Mouse (Mus musculus) heart, embryonic 10.5 days (tissue): Measurements from ENCODE around the gene Pink1. TPM values are rescaled to one million over a fixed set of nuclear protein-coding genes. Genes with fewer than 3 reads are reported as not detected.

Source experiments
- DNase-seq: peaks from one replicate; pipeline ENCODE4 v3.0.0-alpha.2; 2017; ENCODE audit warnings: low spot score
- H3K27ac ChIP-seq: fragments of 300-500 bp; sonication (generic); 2 replicates; pipeline ENCODE4 v1.5.1; 2016; ENCODE audit warnings: mild to moderate bottlenecking
- H3K27me3 ChIP-seq: fragments of 300-500 bp; sonication (generic); 2 replicates; pipeline ENCODE4 v1.6.1; 2016; ENCODE audit warnings: mild to moderate bottlenecking; ENCODE audit not compliant: poor library complexity, insufficient read depth, severe bottlenecking
- H3K36me3 ChIP-seq: fragments of 300-500 bp; sonication (generic); 2 replicates; pipeline ENCODE4 v1.6.1; 2016; ENCODE audit warnings: mild to moderate bottlenecking, moderate library complexity
- H3K4me1 ChIP-seq: fragments of 300-500 bp; sonication (generic); 2 replicates; pipeline ENCODE4 v1.6.1; 2016; ENCODE audit warnings: mild to moderate bottlenecking
- H3K4me3 ChIP-seq: fragments of 300-500 bp; sonication (generic); 2 replicates; pipeline ENCODE4 v1.5.1; 2016; ENCODE audit warnings: mild to moderate bottlenecking, moderate library complexity
- H3K9me3 ChIP-seq: fragments of 300-500 bp; sonication (generic); 2 replicates; pipeline ENCODE4 v1.6.1; 2016; ENCODE audit warnings: mild to moderate bottlenecking, moderate library complexity
- WGBS: fragments of 180-500 bp; shearing (Covaris S2); methylation state at CpG from one replicate; pipeline ENCODE4 v1.1.7; 2016; 5-methylcytosine and 5-hydroxymethylcytosine counted together
- polyA plus RNA-seq: library from polyadenylated mRNA; unstranded; fragments of >200 nt; fragmentation: Nextera tagmentation; extraction: Ambion mirVana; gene quantifications from 2 replicates; pipeline ENCODE4 v1.2.1, GENCODE M21; 2016

Gene Pink1
- polyA plus RNA-seq, 1 experiment from 2014 or later = 27.8 TPM

- no peak overlapping the region for H3K4me3 ChIP-seq
- H3K9me3 ChIP-seq = no peaks in the 10 kb centered on the region
- H3K4me1 ChIP-seq = peaks cover 35% of the 10 kb centered on the region
- 0 out of 2 replicates have a peak, but pooled peaks cover 4% of the 10 kb centered on the region for H3K27me3 ChIP-seq
- no peak overlapping the region for H3K27ac ChIP-seq
- DNase-seq = peak; percentile 69
- 65% methylated on average over 11 of the region's 11 CpGs for WGBS
- H3K36me3 ChIP-seq = peaks cover 18% of the 10 kb centered on the region
Measured at GRCm38 (mm10) chr4:138320711-138321110, 5.4 kb downstream of the Pink1 start.

- WGBS = 42% methylated on average over 10 of the region's 10 CpGs
- peaks cover 28% of the 10 kb centered on the region for H3K4me1 ChIP-seq
- H3K27ac ChIP-seq = no peak overlapping the region
- peak; percentile 90 for DNase-seq
- no peaks in the 10 kb centered on the region for H3K9me3 ChIP-seq
- peaks cover 30% of the 10 kb centered on the region for H3K36me3 ChIP-seq
- H3K4me3 ChIP-seq = no peak overlapping the region
- 0 out of 2 replicates have a peak, but pooled peaks cover 4% of the 10 kb centered on the region for H3K27me3 ChIP-seq
Measured at GRCm38 (mm10) chr4:138319508-138319907, 6.6 kb downstream of the Pink1 start.

GRCm38 (mm10) chr4:138318509-138319266, 7.4 kb downstream of the Pink1 start:
- Histone ChIP-seq H3K4me3 (no peak overlapping the region), H3K36me3 (peaks cover 38% of the 10 kb centered on the region), H3K27ac (no peak overlapping the region), H3K27me3 (0 out of 2 replicates have a peak, but pooled peaks cover 4% of the 10 kb centered on the region), H3K4me1 (peaks cover 20% of the 10 kb centered on the region), H3K9me3 (no peaks in the 10 kb centered on the region)
- WGBS = 50% methylated on average over 6 of the region's 6 CpGs
- peak; percentile 77 for DNase-seq

GRCm38 (mm10) chr4:138316369-138316768, 9.7 kb downstream of the Pink1 start:
- Histone ChIP-seq H3K9me3 (no peaks in the 10 kb centered on the region), H3K27me3 (0 out of 2 replicates have a peak, but pooled peaks cover 4% of the 10 kb centered on the region), H3K27ac (no peak overlapping the region), H3K36me3 (peaks cover 61% of the 10 kb centered on the region), H3K4me3 (no peak overlapping the region), H3K4me1 (peaks cover 6% of the 10 kb centered on the region)
- no peak for DNase-seq
- 80% methylated on average over 6 of the region's 6 CpGs for WGBS

GRCm38 (mm10) chr4:138315781-138316180, 10.3 kb downstream of the Pink1 start:
- Histone ChIP-seq H3K4me3 (no peak overlapping the region), H3K27me3 (0 out of 2 replicates have a peak, but pooled peaks cover 4% of the 10 kb centered on the region), H3K36me3 (peaks cover 66% of the 10 kb centered on the region), H3K27ac (no peak overlapping the region), H3K9me3 (no peaks in the 10 kb centered on the region), H3K4me1 (peaks cover 4% of the 10 kb centered on the region)
- WGBS = 66% methylated on average over 9 of the region's 9 CpGs
- DNase-seq = no peak

- peaks cover 86% of the 10 kb centered on the region for H3K36me3 ChIP-seq
- peak; percentile 73 for DNase-seq
Measured at GRCm38 (mm10) chr4:138313795-138314194, 12.3 kb downstream of the Pink1 start.

GRCm38 (mm10) chr4:138313021-138313420, 13.1 kb downstream of the Pink1 start:
- H3K9me3 ChIP-seq = no peaks in the 10 kb centered on the region
- H3K27me3 ChIP-seq = 0 out of 2 replicates have a peak, but pooled peaks cover 4% of the 10 kb centered on the region
- DNase-seq = no peak
- WGBS = 90% methylated on average over 11 of the region's 11 CpGs
- no peaks in the 10 kb centered on the region for H3K4me1 ChIP-seq
- H3K36me3 ChIP-seq = peaks cover 94% of the 10 kb centered on the region
- no peak overlapping the region for H3K4me3 ChIP-seq
- H3K27ac ChIP-seq = no peak overlapping the region

More at GRCm38 (mm10) chr4:138313795-138314194, 12.3 kb downstream of the Pink1 start:
- H3K4me1 ChIP-seq = no peaks in the 10 kb centered on the region
- H3K4me3 ChIP-seq = no peak overlapping the region
- 79% methylated on average over 4 of the region's 4 CpGs for WGBS
- no peak overlapping the region for H3K27ac ChIP-seq
- H3K9me3 ChIP-seq = no peaks in the 10 kb centered on the region
- H3K27me3 ChIP-seq = 0 out of 2 replicates have a peak, but pooled peaks cover 4% of the 10 kb centered on the region

- H3K36me3 ChIP-seq = peaks cover 96% of the 10 kb centered on the region
- peak; percentile 63 for DNase-seq
- H3K4me1 ChIP-seq = no peaks in the 10 kb centered on the region
- no peaks in the 10 kb centered on the region for H3K27me3 ChIP-seq
- H3K9me3 ChIP-seq = no peaks in the 10 kb centered on the region
- 97% methylated on average over 3 of the region's 3 CpGs for WGBS
- no peak overlapping the region for H3K27ac ChIP-seq
- H3K4me3 ChIP-seq = no peak overlapping the region
Measured at GRCm38 (mm10) chr4:138312105-138312504, 14.0 kb downstream of the Pink1 start.

GRCm38 (mm10) chr4:138311595-138311994, 14.5 kb downstream of the Pink1 start:
- Histone ChIP-seq H3K36me3 (peaks cover 96% of the 10 kb centered on the region), H3K27ac (no peak overlapping the region), H3K9me3 (no peaks in the 10 kb centered on the region), H3K4me3 (no peak overlapping the region), H3K27me3 (no peaks in the 10 kb centered on the region), H3K4me1 (no peaks in the 10 kb centered on the region)
- peak; percentile 76 for DNase-seq
- 66% methylated on average over 8 of the region's 8 CpGs for WGBS

- DNase-seq = no peak
- Histone ChIP-seq H3K4me1 (peaks cover 6% of the 10 kb centered on the region), H3K36me3 (peaks cover 91% of the 10 kb centered on the region), H3K27me3 (no peaks in the 10 kb centered on the region), H3K9me3 (no peaks in the 10 kb centered on the region), H3K4me3 (no peak overlapping the region), H3K27ac (no peak overlapping the region)
- WGBS = 93% methylated on average over 19 of the region's 19 CpGs
Measured at GRCm38 (mm10) chr4:138310311-138310910, 15.7 kb downstream of the Pink1 start.

- H3K27ac ChIP-seq = no peak overlapping the region
- peaks cover 22% of the 10 kb centered on the region for H3K4me1 ChIP-seq
- no peaks in the 10 kb centered on the region for H3K9me3 ChIP-seq
- H3K27me3 ChIP-seq = no peaks in the 10 kb centered on the region
- WGBS = 93% methylated on average over 12 of the region's 12 CpGs
- no peak overlapping the region for H3K4me3 ChIP-seq
- H3K36me3 ChIP-seq = peaks cover 65% of the 10 kb centered on the region
- DNase-seq = no peak
Measured at GRCm38 (mm10) chr4:138307739-138308138, 18.4 kb downstream of the Pink1 start.

GRCm38 (mm10) chr4:138307025-138307424, 19.1 kb downstream of the Pink1 start:
- peak; percentile 64 for DNase-seq
- 88% methylated on average over 3 of the region's 3 CpGs for WGBS
- Histone ChIP-seq H3K4me1 (peaks cover 22% of the 10 kb centered on the region), H3K36me3 (peaks cover 57% of the 10 kb centered on the region), H3K4me3 (no peak overlapping the region), H3K27me3 (no peaks in the 10 kb centered on the region), H3K27ac (no peak overlapping the region), H3K9me3 (no peaks in the 10 kb centered on the region)
